Mouse (Mus musculus) G1E (cell line): ENCODE data around the gene App.

Source experiments
- CTCF ChIP-seq: IDR thresholded peaks from 2 replicates; pipeline ENCODE4 v1.5.1; 2012; ENCODE audit warnings: low read depth, low read length, inconsistent platforms, mixed read lengths
- GATA1 ChIP-seq: IDR thresholded peaks from 2 replicates; pipeline ENCODE4 v1.6.1; 2012; ENCODE audit warnings: borderline replicate concordance, low read length, inconsistent platforms, mixed read lengths
- POLR2AphosphoS5 ChIP-seq: IDR thresholded peaks from 2 replicates; pipeline ENCODE4 v1.6.1; 2012; ENCODE audit warnings: low read depth, low read length, inconsistent platforms; ENCODE audit not compliant: insufficient replicate concordance

DNA sequence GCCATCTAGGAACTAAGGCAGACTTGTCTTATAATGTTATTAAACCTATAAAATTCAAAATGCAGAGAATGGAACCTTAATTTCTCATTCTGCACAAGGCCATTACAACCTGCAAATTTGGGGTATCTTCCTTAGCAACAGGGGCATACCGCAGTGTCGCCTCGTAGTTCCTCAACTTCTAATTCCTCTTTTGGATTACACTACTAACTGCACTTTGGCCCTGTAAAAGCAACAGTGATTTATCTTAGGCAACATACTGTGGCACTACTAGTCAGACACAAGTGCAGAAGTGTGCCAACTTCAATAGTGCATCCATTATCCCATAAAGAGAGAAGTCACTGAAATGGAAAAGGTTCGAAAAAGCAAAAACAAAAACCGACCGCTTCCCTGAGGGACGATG, 74.5 kb downstream of the App start:
- TF ChIP-seq GATA1 (no peak), CTCF (no peak), POLR2AphosphoS5 (no peak)
